Mouse (Mus musculus) 3T3-L1 (cell line): Measurements from ENCODE around the gene Olfr3.

ENCODE experiments used
- DNase-seq: peaks from one replicate; pipeline ENCODE4 v3.0.0-alpha.2; 2015; ENCODE audit warnings: low read depth, low spot score

The Olfr3 gene

DNA sequence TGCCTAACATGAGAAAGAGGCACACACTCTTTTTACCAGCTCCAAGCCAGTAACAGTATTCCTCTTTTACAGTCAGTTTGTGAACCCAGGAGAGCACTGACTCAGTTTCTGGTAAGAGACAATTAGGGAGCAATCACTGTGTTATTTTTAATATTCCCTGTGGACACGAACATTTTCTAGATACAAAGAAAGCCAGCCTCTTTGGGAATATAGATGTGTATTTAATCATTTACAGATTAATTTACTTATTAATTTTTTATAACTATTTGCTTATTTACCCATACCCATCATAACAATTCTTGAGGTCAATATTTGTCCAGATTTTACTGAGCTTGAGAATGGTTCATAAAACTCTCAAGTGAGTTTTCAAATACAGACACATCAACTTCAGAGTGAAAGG lies at the start of gene Olfr3:
Olfr3 (minus strand) TSS at position 101 of the 400 bp plus-strand sequence.
- no peak for DNase-seq

DNA sequence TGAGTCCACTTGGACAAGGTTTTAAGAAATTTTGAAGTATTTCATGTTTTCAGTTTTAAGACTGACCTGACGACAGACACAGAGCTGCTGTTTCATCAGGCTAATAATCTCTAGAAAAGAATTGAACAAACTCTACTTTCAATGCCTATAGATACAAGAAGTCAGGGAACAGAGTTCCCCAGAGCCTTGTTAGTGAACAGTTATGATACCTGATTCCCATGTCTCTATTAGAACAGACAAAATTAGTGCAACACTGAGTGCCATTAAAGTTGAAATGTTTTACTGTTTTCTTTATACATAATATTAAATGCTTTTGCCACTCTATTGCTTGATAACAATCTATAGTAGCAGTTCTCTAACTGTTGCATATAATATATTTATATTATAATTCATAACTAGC lies 45.7 kb upstream of the Olfr3 start, which contains the start of gene Olfr351:
Olfr351 (minus strand) TSS at position 101 of the 400 bp plus-strand sequence.
- DNase-seq = no peak

DNA sequence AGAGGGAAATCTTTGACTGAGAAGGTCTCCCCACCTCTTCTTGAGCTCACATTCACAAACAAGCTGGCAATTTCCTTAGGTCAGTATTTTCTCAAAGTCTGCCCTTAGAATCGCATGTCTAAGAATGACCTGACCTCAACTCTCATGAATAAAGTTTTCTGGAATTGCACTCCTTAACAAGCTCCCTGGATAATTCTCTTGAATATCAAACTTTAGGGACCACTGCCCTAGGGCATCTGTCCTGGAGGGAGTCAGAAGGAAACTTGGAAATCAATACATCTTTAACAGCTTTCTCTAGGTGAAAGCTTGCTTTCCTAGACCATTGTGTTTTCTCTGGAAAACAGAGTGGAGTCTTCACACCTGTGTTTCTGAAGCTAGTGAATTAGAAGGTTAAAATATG lies 29.2 kb upstream of the Olfr3 start, which contains the start of gene Olfr350:
Olfr350 (plus strand) TSS at position 301 of the 400 bp plus-strand sequence.
- DNase-seq = no peak

DNA sequence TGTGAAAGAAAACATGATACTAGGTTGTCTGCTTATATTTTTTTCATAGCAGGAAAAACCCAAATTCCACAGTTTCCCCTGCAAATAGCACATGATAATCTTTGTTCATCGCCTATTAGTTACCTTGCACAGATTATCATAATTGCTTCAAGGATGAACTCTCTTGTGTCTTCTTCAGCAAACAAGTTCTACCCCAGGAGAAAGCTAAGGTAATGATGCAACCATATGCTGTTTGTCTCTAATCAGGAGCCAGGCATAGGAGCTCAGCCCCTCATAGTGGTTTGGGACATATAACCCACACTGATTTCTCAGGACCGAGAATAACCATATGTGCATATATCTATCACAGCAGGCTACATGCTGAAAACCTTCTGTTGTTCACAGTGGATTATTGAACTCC lies 26.6 kb downstream of the Olfr3 start, which contains the start of gene Olfr50:
Olfr50 (plus strand) TSS at position 301 of the 400 bp plus-strand sequence.
- DNase-seq = no peak

DNA sequence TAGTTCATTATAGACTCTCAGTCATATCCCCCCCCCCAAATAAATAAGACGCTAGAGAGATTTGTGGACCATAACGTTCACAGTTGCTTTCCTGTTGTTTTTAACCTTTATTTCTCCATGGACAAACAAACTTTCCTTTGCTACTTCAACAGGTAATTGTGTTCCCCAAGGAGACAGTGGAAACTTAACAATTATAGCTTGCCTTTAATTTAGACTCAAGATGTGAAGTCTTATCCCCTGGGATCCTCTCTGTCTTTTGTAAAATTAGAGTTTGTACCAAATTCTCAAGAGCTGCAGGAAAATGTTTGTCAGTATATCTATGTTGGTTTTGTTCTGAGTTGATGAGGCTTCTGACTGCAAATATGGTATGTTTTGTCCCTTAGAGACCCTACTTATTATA lies 32.9 kb downstream of the Olfr3 start, which contains the start of gene Olfr348:
Olfr348 (plus strand) TSS at position 301 of the 400 bp plus-strand sequence.
- DNase-seq = no peak
